Mouse (Mus musculus): ENCODE data around the gene Rps15.

- TF ChIP-seq POLR2A (IDR thresholded peaks at IDR 0.05; ENCODE audit: insufficient read depth, low read length) = no peak
- no peak for TF ChIP-seq EP300 (IDR thresholded peaks at IDR 0.05; ENCODE audit: insufficient read depth, low read depth, low read length)
- no peak for TF ChIP-seq CTCF (IDR thresholded peaks at IDR 0.05; ENCODE audit: low read depth, low read length)
Observed at GRCm38 (mm10) chr10:80294788-80295303, 2.6 kb downstream of the Rps15 start.
